Mouse (Mus musculus) induced T-regulatory cell, adult 2 months (primary cell): ENCODE measurements at regions not wholly inside any gene's neighbourhood (a gene's known extent, or its start where the extent isn't known, plus 50 kb on each side); places are given as distances from the start of the nearest gene placed in this dataset.

Experiments
- DNase-seq: peaks from one replicate; pipeline ENCODE4 v3.0.0-alpha.2; 2012; ENCODE audit warnings: low read depth

- no peak for DNase-seq
Observed at GRCm38 (mm10) chr13:47751033-47751432, 510.0 kb upstream of the Id4 start.

GRCm38 (mm10) chr13:47764802-47765597 is 496.0 kb upstream of the Id4 start:
- no peak for DNase-seq

DNA sequence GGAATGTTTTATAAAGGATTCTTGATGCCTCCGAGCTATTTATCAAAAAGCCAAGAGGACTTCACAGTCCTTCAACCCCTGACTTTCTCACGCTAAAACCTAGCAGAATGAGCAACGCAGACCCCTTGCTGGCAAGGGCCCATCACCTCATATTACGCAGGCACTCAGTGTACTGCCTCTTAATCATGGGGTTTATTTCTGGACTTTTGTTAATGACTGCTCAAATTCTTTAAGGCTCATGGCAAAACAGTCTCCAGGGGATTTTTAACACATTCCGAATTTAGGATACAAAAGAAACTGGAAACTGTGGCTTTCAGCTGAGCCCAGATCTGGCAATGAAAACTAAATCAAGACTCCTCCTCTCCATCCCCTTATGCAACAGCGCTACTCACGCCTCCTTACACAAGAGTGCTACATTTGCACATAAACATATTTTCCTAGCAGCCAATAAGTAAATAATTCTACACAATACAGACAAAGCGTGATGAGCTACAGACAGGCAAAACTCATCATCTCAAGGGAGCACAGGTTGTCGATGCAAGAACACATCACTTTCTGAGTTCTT is 492.0 kb upstream of the Id4 start:
- DNase-seq, result no peak

GRCm38 (mm10) chr13:47777206-47778099 is 483.6 kb upstream of the Id4 start:
- DNase-seq, result no peak

GRCm38 (mm10) chr13:47778218-47779009 is 482.6 kb upstream of the Id4 start:
- no peak for DNase-seq

DNA sequence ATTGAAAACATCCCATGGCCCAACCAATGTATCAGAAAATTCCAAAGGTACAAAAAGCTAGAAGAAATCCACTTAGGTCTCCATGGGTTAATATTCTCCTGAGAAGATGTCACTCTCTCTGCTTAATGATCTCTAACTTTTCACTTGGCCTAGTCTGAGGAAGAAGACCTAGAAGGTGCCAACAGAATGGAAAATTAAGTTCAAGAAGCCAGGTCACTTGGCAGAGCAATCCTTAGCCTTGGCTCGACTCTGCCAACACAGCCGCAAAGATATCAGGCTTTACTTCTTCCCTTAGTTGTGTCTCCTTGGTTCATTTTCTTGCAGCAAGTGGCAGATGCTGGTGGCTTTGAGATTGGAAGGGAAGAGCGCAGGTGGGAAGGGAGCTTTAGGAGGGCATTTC is 476.6 kb upstream of the Id4 start:
- no peak for DNase-seq

GRCm38 (mm10) chr13:47797859-47798258 is 463.2 kb upstream of the Id4 start:
- DNase-seq, result no peak

DNA sequence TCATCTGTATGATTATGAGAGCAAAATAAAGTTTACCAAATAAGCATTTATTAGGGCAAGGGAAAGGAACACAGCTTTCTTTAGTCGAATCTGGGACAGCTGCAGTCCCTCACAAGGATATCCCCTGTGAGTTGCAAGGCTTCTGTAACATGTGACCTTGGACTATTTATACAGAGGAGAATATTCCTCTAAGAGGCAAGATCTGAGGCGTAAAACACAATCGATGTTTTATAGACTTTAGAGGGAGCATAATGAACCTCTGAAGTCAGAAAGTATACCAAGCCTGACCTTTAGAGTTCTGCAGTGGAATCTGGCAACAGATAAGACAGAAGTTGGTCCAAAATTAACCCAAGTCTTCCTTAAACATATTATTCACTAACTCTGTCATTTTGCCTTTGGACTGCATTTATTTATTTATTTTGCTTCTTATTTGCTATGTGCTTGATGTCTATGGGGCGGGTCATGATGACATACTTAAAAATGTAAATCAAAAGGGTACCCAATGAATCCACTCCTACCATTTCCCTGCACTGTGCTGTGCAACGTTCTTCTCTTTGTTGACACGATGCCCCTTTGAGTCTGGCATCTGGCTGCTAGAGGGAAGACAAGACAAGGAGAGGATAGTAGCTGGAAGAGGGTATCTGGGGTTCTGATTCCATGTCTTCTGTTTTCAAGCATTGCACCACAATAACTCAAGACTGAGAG is 449.2 kb upstream of the Id4 start:
- no peak for DNase-seq

GRCm38 (mm10) chr13:47818924-47819564 is 442.0 kb upstream of the Id4 start:
- no peak for DNase-seq

DNA sequence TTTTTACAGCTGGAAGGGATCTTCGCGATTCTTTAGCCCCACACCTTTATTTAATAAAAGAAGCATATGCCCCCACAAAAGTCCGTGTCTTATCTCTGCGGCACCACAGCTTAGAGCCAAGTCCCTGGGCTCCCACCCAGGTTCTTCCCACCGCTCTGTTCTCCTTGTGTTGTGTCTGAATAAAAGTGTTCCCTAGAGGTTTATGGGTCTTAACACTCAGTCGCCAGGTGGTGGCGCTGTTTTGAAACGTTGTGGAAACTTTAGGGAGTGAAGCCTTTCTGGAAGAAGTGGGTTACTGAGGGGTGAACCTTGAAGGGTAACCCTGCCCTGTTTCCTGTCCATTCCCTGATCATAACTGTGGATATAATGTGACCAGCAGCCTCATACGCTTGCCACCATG is 424.5 kb upstream of the Id4 start:
- DNase-seq, result no peak

DNA sequence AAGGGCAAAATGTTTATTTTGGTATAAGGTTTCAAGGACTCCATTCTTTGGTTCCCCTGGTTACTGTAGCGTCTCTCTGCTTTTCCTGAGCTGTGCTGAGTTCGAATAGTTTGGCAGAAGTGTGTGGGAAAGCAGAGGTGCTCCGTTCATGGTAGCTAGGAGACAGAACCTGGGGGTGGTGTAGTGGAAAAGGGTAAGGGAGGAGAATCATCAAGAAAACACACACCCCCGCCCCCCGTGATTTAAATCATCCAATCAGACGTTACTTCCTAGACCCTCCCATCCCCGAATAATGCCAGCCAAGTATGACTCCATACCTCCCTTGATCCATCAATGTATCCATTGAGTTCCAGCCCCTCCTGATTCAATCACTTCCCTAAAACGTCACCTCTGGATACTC is 418.6 kb upstream of the Id4 start:
- no peak for DNase-seq

- no peak for DNase-seq
Observed at GRCm38 (mm10) chr13:47843011-47843410, 418.0 kb upstream of the Id4 start.

DNA sequence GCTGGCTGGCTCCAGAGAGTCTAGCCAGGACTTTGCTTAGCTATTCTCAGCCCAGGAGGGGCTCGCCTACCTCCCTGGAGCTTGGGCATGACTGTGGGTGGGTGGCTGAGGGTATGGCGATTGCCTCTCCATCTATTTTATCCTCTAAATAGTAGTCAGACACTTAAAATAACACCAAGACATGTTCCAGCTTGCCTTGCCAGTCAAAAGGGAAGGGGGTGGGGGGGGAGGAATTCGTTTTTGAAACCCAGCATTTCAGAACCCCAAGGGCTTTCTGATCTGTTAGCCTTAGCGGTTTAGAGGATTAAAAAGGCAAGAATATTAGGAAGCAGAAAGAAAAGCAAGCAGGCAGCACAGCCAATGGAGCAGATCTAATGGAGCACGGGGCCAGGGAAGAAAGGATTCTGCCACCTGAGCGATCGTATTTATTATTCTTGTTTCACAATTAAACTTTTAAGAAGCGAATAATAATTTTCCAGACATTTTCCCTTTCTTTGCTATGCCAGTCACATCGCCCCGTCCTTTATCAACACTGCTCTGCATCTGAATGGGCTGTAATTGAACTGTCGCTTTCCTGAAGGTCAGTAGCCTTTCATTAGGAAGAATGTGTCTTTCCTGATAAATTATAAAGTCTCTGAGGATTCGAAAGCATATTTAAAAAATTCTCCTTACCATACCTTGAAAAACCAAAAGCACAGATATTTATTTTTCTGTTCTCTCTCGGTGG is 417.3 kb upstream of the Id4 start:
- DNase-seq, result no peak

DNA sequence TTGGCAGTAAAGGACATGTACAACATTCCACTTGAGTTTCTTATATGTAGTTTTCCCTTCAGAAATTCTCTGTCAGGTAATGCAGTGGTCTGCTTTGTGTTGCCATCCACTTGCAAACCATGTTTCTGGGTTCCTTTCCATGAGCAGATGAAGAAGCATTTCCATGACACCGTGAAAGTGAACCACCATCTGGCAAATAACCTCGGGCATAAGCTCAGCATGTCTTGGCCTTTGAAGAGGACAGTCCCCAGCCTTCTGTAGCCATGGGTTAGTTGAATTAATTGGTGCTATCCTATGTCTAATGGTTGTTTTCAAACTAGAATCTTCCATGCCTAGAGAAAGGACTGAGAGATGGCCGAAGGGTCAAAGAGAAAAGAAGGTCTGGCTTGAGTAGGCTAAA is 414.3 kb upstream of the Id4 start:
- DNase-seq, result no peak

GRCm38 (mm10) chr13:47848371-47849188 is 412.4 kb upstream of the Id4 start:
- DNase-seq, result no peak

DNA sequence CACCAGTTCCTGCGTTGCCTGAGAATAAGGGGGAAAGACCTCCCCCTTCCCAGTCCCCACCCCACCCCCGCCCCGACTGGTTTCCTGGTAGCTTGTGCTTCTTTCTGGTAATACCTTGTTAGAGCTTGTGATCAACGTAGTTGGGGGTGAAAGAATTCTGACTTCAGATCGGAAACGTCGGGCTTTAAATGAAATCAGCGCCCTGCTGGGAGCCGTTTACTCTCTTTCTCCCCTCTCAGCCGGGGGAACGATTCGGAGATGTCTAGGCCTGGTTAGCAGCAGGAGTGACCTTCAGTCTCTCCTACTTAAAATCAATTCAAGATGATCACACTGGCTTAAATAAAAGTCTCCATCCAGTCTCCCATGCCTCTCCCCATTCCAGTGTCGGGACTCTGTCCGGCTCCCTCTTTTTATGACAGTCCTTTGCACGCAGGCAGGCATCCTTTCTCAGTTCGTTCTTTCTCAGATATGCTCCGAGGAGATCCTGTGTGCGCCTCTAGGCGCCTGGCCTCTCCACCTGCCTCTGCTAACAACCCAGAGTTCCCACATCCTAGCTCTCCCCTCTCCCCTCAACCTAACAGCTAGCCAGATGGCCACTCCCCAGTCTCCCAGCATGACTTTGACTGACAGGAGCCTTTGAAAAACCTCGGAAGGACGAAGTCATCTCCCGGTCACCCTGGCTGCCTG is 405.5 kb upstream of the Id4 start:
- no peak for DNase-seq

- DNase-seq, result no peak
Observed at GRCm38 (mm10) chr13:47858946-47859345, 402.1 kb upstream of the Id4 start.

GRCm38 (mm10) chr13:47860316-47860715 is 400.7 kb upstream of the Id4 start:
- DNase-seq, result no peak

DNA sequence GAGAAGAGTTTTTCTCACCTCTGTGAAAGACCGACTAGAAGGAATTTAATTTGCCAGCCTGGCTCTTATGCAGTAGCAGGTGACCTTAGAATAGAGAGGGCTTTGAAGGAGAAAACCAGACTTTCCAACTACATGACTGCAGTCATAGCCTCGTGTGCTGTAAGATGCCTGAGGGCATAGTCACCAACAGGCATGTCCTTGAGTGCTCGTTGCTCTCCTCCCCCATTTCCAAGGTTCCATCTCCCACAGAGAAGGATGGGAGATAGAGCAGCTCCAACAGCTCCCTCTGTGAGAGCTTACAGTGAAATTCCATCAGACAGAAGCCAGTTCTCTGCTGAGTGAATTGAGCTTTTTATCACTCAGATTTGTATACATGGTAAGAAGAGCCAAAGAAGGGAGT is 398.1 kb upstream of the Id4 start:
- DNase-seq, result no peak
